Mouse (Mus musculus) heart, postnatal 0 days (tissue): ENCODE data around the gene Rps6. TPM values are rescaled to one million over a fixed set of nuclear protein-coding genes. Genes with fewer than 3 reads are reported as not detected.
A peak's percentile ranks its signal among the peaks of the same experiment; 100 is the strongest.

Source experiments
- ATAC-seq: fragments of 200-750 bp; cut with Nextera tagmentation; 2 replicates; pipeline ENCODE4 v1.8.0; 2017; ENCODE audit warnings: low read depth, moderate number of reproducible peaks, moderate library complexity; ENCODE audit not compliant: insufficient read depth
- DNase-seq: peaks from one replicate; pipeline ENCODE4 v3.0.0-alpha.2; 2016; ENCODE audit warnings: low spot score
- H3K27ac ChIP-seq: fragments of 300-500 bp; sonication (generic); 2 replicates; pipeline ENCODE4 v1.5.1; 2014; ENCODE audit warnings: low read depth, mild to moderate bottlenecking
- H3K27me3 ChIP-seq: fragments of 300-500 bp; sonication (generic); 2 replicates; pipeline ENCODE4 v1.6.1; 2014; ENCODE audit warnings: low read length, mixed read lengths; ENCODE audit not compliant: control insufficient read depth, insufficient read depth
- H3K36me3 ChIP-seq: fragments of 300-500 bp; sonication (generic); replicated peaks from 2 replicates; pipeline ENCODE4 v1.6.1; 2014; ENCODE audit warnings: low read length, mixed read lengths; ENCODE audit not compliant: control insufficient read depth, insufficient read depth
- H3K4me1 ChIP-seq: fragments of 300-500 bp; sonication (generic); 2 replicates; pipeline ENCODE4 v1.6.1; 2014; ENCODE audit warnings: antibody characterized with exemption; ENCODE audit not compliant: control insufficient read depth, insufficient read depth
- H3K4me2 ChIP-seq: fragments of 300-500 bp; sonication (generic); 2 replicates; pipeline ENCODE4 v1.6.1; 2014; ENCODE audit warnings: low read depth, mild to moderate bottlenecking, low read length, moderate library complexity
- H3K4me3 ChIP-seq: fragments of 300-500 bp; sonication (generic); 2 replicates; pipeline ENCODE4 v1.5.1; 2014; ENCODE audit warnings: low read depth, low read length
- H3K9ac ChIP-seq: fragments of 300-500 bp; sonication (generic); replicated peaks from 2 replicates; pipeline ENCODE4 v1.6.1; 2014; ENCODE audit warnings: low read depth, low read length, mixed read lengths
- H3K9me3 ChIP-seq: fragments of 300-500 bp; sonication (generic); replicated peaks from 2 replicates; pipeline ENCODE4 v1.6.1; 2016; ENCODE audit warnings: low read length; ENCODE audit not compliant: control insufficient read depth
- CTCF ChIP-seq: IDR thresholded peaks from 2 replicates; pipeline ENCODE4 v1.5.1; 2016; ENCODE audit warnings: antibody characterized with exemption, control low read depth, low read depth
- EP300 ChIP-seq: IDR thresholded peaks from 2 replicates; pipeline ENCODE4 v1.6.1; 2016; ENCODE audit warnings: antibody characterized with exemption, low read depth
- WGBS: fragments of 180-500 bp; shearing (Covaris S2); extraction: QIAGEN DNeasy Blood & Tissue Kit; methylation state at CpG from one replicate; pipeline ENCODE4 v1.1.7; 2014; 5-methylcytosine and 5-hydroxymethylcytosine counted together
- polyA plus RNA-seq: library from polyadenylated mRNA; unstranded; fragments of >200 nt; fragmentation: Nextera tagmentation; extraction: Ambion mirVana; gene quantifications from 2 replicates; pipeline ENCODE4 v1.2.1, GENCODE M21; 2015
- total RNA-seq: library from RNA; depleted of rRNA; stranded (reverse); fragments of >200 nt; gene quantifications from 2 replicates; pipeline ENCODE4 v1.2.3, GENCODE M21; 2014; ENCODE audit warnings: low replicate concordance; rRNA removed

Rps6 gene
- total and polyA plus RNA-seq, 2 experiments from 2014 or later = 324 to 1,057 TPM

- no peak overlapping the region for H3K9ac ChIP-seq
- TF ChIP-seq EP300 = no peak
- TF ChIP-seq CTCF = peak; percentile 70
- 91% methylated on average over 2 of the region's 2 CpGs for WGBS
- H3K27me3 ChIP-seq = no peaks in the 10 kb centered on the region
- peak; percentile 42 for DNase-seq
- H3K9me3 ChIP-seq = no peaks in the 10 kb centered on the region
- H3K4me3 ChIP-seq = no peak overlapping the region
- no peak overlapping the region for H3K4me2 ChIP-seq
- no peak for ATAC-seq
- no peaks in the 10 kb centered on the region for H3K4me1 ChIP-seq
- peaks cover 59% of the 10 kb centered on the region for H3K36me3 ChIP-seq
- H3K27ac ChIP-seq = no peak overlapping the region
These were observed 34.0 kb downstream of the Rps6 start for GRCm38 (mm10) chr4:86823169-86823568.

GRCm38 (mm10) chr4:86814850-86815249 lies 42.4 kb downstream of the Rps6 start:
- DNase-seq (no peak), ATAC-seq (no peak)
- Histone ChIP-seq H3K27me3 (no peaks in the 10 kb centered on the region), H3K36me3 (peaks cover 39% of the 10 kb centered on the region), H3K4me1 (no peaks in the 10 kb centered on the region), H3K9ac (no peak overlapping the region), H3K4me3 (no peak overlapping the region), H3K4me2 (no peak overlapping the region), H3K9me3 (no peaks in the 10 kb centered on the region), H3K27ac (no peak overlapping the region)
- TF ChIP-seq CTCF = no peak
- no peak for TF ChIP-seq EP300
- WGBS = 85% methylated on average over 2 of the region's 3 CpGs

- WGBS = 48% methylated on average over 2 of the region's 2 CpGs
- no peak overlapping the region for H3K9ac ChIP-seq
These were observed 46.6 kb downstream of the Rps6 start for GRCm38 (mm10) chr4:86810604-86811003.

More at GRCm38 (mm10) chr4:86810604-86811003, 46.6 kb downstream of the Rps6 start:
- Histone ChIP-seq H3K4me3 (no peak overlapping the region), H3K4me1 (no peaks in the 10 kb centered on the region), H3K27me3 (no peaks in the 10 kb centered on the region), H3K27ac (no peak overlapping the region), H3K9me3 (no peaks in the 10 kb centered on the region), H3K36me3 (peaks cover 34% of the 10 kb centered on the region), H3K4me2 (no peak overlapping the region)
- no peak for TF ChIP-seq EP300
- TF ChIP-seq CTCF = peak; percentile 53
- DNase-seq (peak; percentile 30), ATAC-seq (no peak)

Other genes starting within 250 kb of the Rps6 start
- 2.9 and 6.5 TPM in 2 replicates for gene Haus6, start 245.4 kb downstream of the Rps6 start, total RNA-seq
- 3.8 and 4.5 TPM in 2 replicates for gene Haus6, start 245.4 kb downstream of the Rps6 start, polyA plus RNA-seq
- 82.6 and 92.3 TPM in 2 replicates for gene Plin2, start 187.4 kb downstream of the Rps6 start, total RNA-seq
- gene Plin2, start 187.4 kb downstream of the Rps6 start, polyA plus RNA-seq = 63.9 and 76.3 TPM in 2 replicates
- gene Dennd4c, start 108.9 kb downstream of the Rps6 start, total RNA-seq = 19.2 and 28.6 TPM in 2 replicates
- 2.8 and 3.4 TPM in 2 replicates for gene Dennd4c, start 108.9 kb downstream of the Rps6 start, polyA plus RNA-seq
- 42.9 and 71.1 TPM in 2 replicates for gene Acer2, start 17.0 kb upstream of the Rps6 start, total RNA-seq
- 21.3 and 23.4 TPM in 2 replicates for gene Acer2, start 17.0 kb upstream of the Rps6 start, polyA plus RNA-seq